Mouse (Mus musculus) heart, postnatal 0 days (tissue): ENCODE measurements around the gene Setdb2.

Experiments used
- CTCF ChIP-seq: IDR thresholded peaks from 2 replicates; pipeline ENCODE4 v1.5.1; 2016; ENCODE audit warnings: antibody characterized with exemption, control low read depth, low read depth
- EP300 ChIP-seq: IDR thresholded peaks from 2 replicates; pipeline ENCODE4 v1.6.1; 2016; ENCODE audit warnings: antibody characterized with exemption, low read depth

DNA sequence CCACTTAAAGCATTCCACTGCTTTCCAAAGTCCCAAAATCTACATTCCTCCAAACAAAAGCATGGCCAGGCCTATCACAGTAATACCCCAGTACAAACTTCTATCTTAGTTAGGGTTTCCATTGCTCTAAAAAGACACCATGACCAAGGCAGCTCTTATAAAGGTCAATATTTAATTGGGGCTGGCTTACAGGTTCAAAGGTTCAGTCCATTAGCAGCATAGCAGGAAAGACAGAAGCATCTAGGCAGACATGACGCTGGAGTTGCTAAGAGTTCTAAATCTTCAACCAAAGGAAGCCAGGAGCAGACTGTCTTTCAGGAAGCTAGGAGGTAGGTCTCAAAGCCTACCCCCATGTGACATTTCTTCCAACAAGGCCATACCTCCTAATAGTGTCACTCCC lies 10.1 kb downstream of the Setdb2 start:
- TF ChIP-seq CTCF (no peak), EP300 (no peak)
